Comparison of ENCODE assay signal across 10 mouse cellular contexts in the genomic region with DNA sequence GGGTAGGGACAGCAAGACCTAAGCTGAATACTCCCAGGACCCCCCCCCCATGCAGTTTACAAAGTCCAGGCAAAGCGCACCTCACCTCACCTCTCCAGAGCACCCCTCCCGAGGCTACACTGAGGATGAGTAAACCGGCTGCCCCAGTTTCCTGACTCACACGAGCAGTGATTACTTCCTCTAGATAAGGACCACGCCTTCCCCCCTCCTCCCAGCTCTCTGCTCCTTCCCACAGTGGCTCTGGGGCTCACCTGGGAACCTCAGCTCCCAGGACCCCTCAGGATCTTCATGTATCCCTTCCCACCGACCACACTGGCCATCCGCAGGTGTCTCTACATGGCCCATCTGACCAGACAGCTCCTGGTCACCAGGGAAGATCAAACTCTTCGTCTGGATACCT. TPM values are rescaled to one million over a fixed set of nuclear protein-coding genes. Genes with fewer than 3 reads are reported as not detected.
DNase-seq lines count a peak whose midpoint lies in the region; ATAC-seq and TF ChIP-seq lines count a peak whose summit lies in the region.
"Had no signal": no experiment of that assay in that cellular context is flagged by ENCODE, and none has a peak within 500 bp of the region (broad histone marks: within the 10 kb centered on the region; RNA-seq: fewer than 3 reads in every experiment).

No protein-coding gene starts in this region.

- no peak overlapping the region for H3K9ac ChIP-seq in lung, embryonic 15.5 days
- H3K9ac ChIP-seq in forebrain, postnatal 0 days, result 0 out of 2 replicates have a peak overlapping the region, but pooled peaks have one; percentile 28
- no peak overlapping the region for H3K9ac ChIP-seq in midbrain, embryonic 16.5 days (ENCODE audit: low read depth, low read length)
- H3K9ac ChIP-seq: heart, embryonic 15.5 days had no signal

- 34% methylated on average over 8 of the region's 8 CpGs for WGBS in lung, embryonic 15.5 days
- 71% methylated on average over 8 of the region's 8 CpGs for WGBS in forebrain, postnatal 0 days
- 68% methylated on average over 8 of the region's 8 CpGs for WGBS in midbrain, embryonic 16.5 days
- 65% methylated on average over 8 of the region's 8 CpGs for WGBS in cerebellum, adult 2 months

- no peak for DNase-seq in lung, adult 18-20 months
- DNase-seq in R1 (ENCODE audit: low read depth, low spot score), result peak; percentile 30
- DNase-seq in forebrain, postnatal 0 days, result no peak
- no peak for DNase-seq in ovary, postnatal 36 days (ENCODE audit: low spot score)
- DNase-seq in cerebellum, adult 2 months, result no peak
- DNase-seq: adrenal gland, postnatal 10 days had no signal

- H3K27me3 ChIP-seq in lung, embryonic 15.5 days, result peaks cover 5% of the 10 kb centered on the region; the same call in 1 of the 2 replicates
- no peaks in the 10 kb centered on the region for H3K27me3 ChIP-seq in forebrain, postnatal 0 days (ENCODE audit: insufficient read depth, low read length)
- no peaks in the 10 kb centered on the region for H3K27me3 ChIP-seq in midbrain, embryonic 16.5 days (ENCODE audit: control insufficient read depth, insufficient read depth, low read depth, low read length)
- H3K27me3 ChIP-seq in cerebellum, adult 2 months (ENCODE audit: control insufficient read depth, insufficient read depth, low read length), result no peaks in the 10 kb centered on the region; the same call in 1 of the 2 replicates

- H3K4me1 ChIP-seq in lung, embryonic 15.5 days, result peaks cover 78% of the 10 kb centered on the region
- peaks cover 49% of the 10 kb centered on the region for H3K4me1 ChIP-seq in forebrain, postnatal 0 days (ENCODE audit: insufficient read depth)
- H3K4me1 ChIP-seq in midbrain, embryonic 16.5 days (ENCODE audit: control insufficient read depth, insufficient read depth, low read length), result peaks cover 79% of the 10 kb centered on the region
- H3K4me1 ChIP-seq in cerebellum, adult 2 months (ENCODE audit: control insufficient read depth, insufficient read depth, low read length), result peaks cover 32% of the 10 kb centered on the region

- H3K27ac ChIP-seq in lung, embryonic 15.5 days, result peak overlapping the region; percentile 21
- H3K27ac ChIP-seq in forebrain, postnatal 0 days (ENCODE audit: low read depth, low read length), result no peak overlapping the region
- H3K27ac ChIP-seq in midbrain, embryonic 16.5 days (ENCODE audit: low read length), result 0 out of 2 replicates have a peak overlapping the region, but pooled peaks have one; percentile 5
- no peak overlapping the region for H3K27ac ChIP-seq in cerebellum, adult 2 months (ENCODE audit: insufficient read depth, low read length)
- H3K27ac ChIP-seq: heart, embryonic 15.5 days had no signal

- H3K4me3 ChIP-seq in lung, embryonic 15.5 days, result no peak overlapping the region
- H3K4me3 ChIP-seq in forebrain, postnatal 0 days (ENCODE audit: low read depth, low read length), result no peak overlapping the region
- H3K4me3 ChIP-seq in midbrain, embryonic 16.5 days (ENCODE audit: low read depth, low read length), result no peak overlapping the region
- no peak overlapping the region for H3K4me3 ChIP-seq in cerebellum, adult 2 months (replicated peaks; ENCODE audit: insufficient read depth, low read depth, low read length)
- H3K4me3 ChIP-seq: heart, embryonic 15.5 days had no signal

- peak overlapping the region; percentile 2; the same call in 1 of the 2 replicates for H3K4me2 ChIP-seq in lung, embryonic 15.5 days
- no peak overlapping the region for H3K4me2 ChIP-seq in forebrain, postnatal 0 days (ENCODE audit: low read depth)
- H3K4me2 ChIP-seq in midbrain, embryonic 16.5 days (ENCODE audit: low read length), result no peak overlapping the region
- H3K4me2 ChIP-seq: heart, embryonic 15.5 days had no signal

- TF ChIP-seq POLR2A in cerebellum, adult 2 months (IDR thresholded peaks at IDR 0.05; ENCODE audit: borderline replicate concordance, insufficient read depth, low read length), result no peak

- TF ChIP-seq CTCF in forebrain, postnatal 0 days (IDR thresholded peaks at IDR 0.05; ENCODE audit: low read depth), result no peak
- no peak for TF ChIP-seq CTCF in cerebellum, adult 2 months (IDR thresholded peaks at IDR 0.05; ENCODE audit: borderline replicate concordance, insufficient read depth, low read depth, low read length)

- no peaks in the 10 kb centered on the region for H3K9me3 ChIP-seq in lung, embryonic 15.5 days
- no peaks in the 10 kb centered on the region for H3K9me3 ChIP-seq in forebrain, postnatal 0 days (ENCODE audit: low read length)
- no peaks in the 10 kb centered on the region for H3K9me3 ChIP-seq in midbrain, embryonic 16.5 days (replicated peaks; ENCODE audit: control insufficient read depth, low read length, poor library complexity, severe bottlenecking)
- H3K9me3 ChIP-seq: G1E; heart, embryonic 15.5 days had no signal

- no peak for ATAC-seq in lung, embryonic 15.5 days (ENCODE audit: borderline replicate concordance, extremely low read depth, low FRiP score, low TSS enrichment)
- ATAC-seq in forebrain, postnatal 0 days, result no peak
- no peak for ATAC-seq in midbrain, embryonic 16.5 days

- H3K36me3 ChIP-seq in lung, embryonic 15.5 days, result no peaks in the 10 kb centered on the region
- H3K36me3 ChIP-seq in forebrain, postnatal 0 days (ENCODE audit: insufficient read depth), result no peaks in the 10 kb centered on the region
- no peaks in the 10 kb centered on the region for H3K36me3 ChIP-seq in midbrain, embryonic 16.5 days (ENCODE audit: control insufficient read depth, insufficient read depth, low read length)
- H3K36me3 ChIP-seq: G1E; heart, embryonic 15.5 days had no signal

RNA-seq across cellular contexts. Expression of gene Tcf20, which starts 58.8 kb away (rescaled TPM):
- polyA plus RNA-seq in lung, embryonic 15.5 days (2015; fragmentation: Nextera tagmentation; extraction: Ambion mirVana), result 7.2 TPM in 2 replicates
- 120 and 150 TPM in 2 replicates for total RNA-seq in forebrain, postnatal 0 days (2014; rRNA removed)
- polyA plus RNA-seq in forebrain, postnatal 0 days (2015; fragmentation: Nextera tagmentation; extraction: Ambion mirVana), result 10.3 and 12.2 TPM in 2 replicates
- 13.0 and 13.6 TPM in 2 replicates for polyA plus RNA-seq in midbrain, embryonic 16.5 days (2015; fragmentation: Nextera tagmentation; extraction: Ambion mirVana)
- polyA plus RNA-seq in cerebellum, adult 2 months (2012; rRNA removed), result 25.0 and 25.8 TPM in 2 replicates

Comparison
In these comparisons a context has a peak if more than half of its experiments do, and no peak if none do; other contexts are left out.
1. H3K27ac ChIP-seq: peak in lung, embryonic 15.5 days (single experiment) and midbrain, embryonic 16.5 days (single experiment); none in forebrain, postnatal 0 days (single experiment) and cerebellum, adult 2 months (single experiment).